Mouse (Mus musculus) embryonic fibroblast, embryonic 13.5 days (primary cell): ENCODE data around the gene Emid1.
A peak's percentile ranks its signal among the peaks of the same experiment; 100 is the strongest.

Experiments used
- CTCF ChIP-seq: IDR thresholded peaks from 2 replicates; pipeline ENCODE4 v1.5.1; 2011; ENCODE audit warnings: mild to moderate bottlenecking, control low read depth, low read length, moderate library complexity, borderline replicate concordance; ENCODE audit not compliant: insufficient read depth
- POLR2A ChIP-seq: IDR thresholded peaks from 2 replicates; pipeline ENCODE4 v1.6.1; 2011; ENCODE audit warnings: low read depth, mild to moderate bottlenecking, control low read depth, low read length, moderate library complexity

GRCm38 (mm10) chr11:5160722-5161485 is 8.8 kb upstream of the Emid1 start:
- TF ChIP-seq CTCF (peak; percentile 36; the same call in 1 of the 2 replicates), POLR2A (no peak)
